Mouse (Mus musculus) embryonic facial prominence, embryonic 13.5 days (tissue): Measurements from ENCODE around the gene 2310030G06Rik. TPM values are rescaled to one million over a fixed set of nuclear protein-coding genes. Genes with fewer than 3 reads are reported as not detected.

Source experiments
- ATAC-seq: fragments of 200-750 bp; cut with Nextera tagmentation; 2 replicates; pipeline ENCODE4 v1.8.0; 2017; ENCODE audit warnings: low read depth; ENCODE audit not compliant: insufficient number of reproducible peaks, insufficient read depth, low FRiP score, low TSS enrichment
- H3K27ac ChIP-seq: fragments of 300-500 bp; sonication (generic); 2 replicates; pipeline ENCODE4 v1.5.1; 2015; ENCODE audit warnings: moderate library complexity, mild to moderate bottlenecking, inconsistent platforms
- H3K27me3 ChIP-seq: fragments of 300-500 bp; sonication (generic); 2 replicates; pipeline ENCODE4 v1.6.1; 2015; ENCODE audit warnings: mild to moderate bottlenecking, inconsistent platforms
- H3K36me3 ChIP-seq: fragments of 300-500 bp; sonication (generic); 2 replicates; pipeline ENCODE4 v1.6.1; 2015; ENCODE audit warnings: mild to moderate bottlenecking, inconsistent platforms
- H3K4me1 ChIP-seq: fragments of 300-500 bp; sonication (generic); 2 replicates; pipeline ENCODE4 v1.6.1; 2015; ENCODE audit warnings: inconsistent platforms
- H3K4me2 ChIP-seq: fragments of 300-500 bp; sonication (generic); 2 replicates; pipeline ENCODE4 v1.6.1; 2015; ENCODE audit warnings: moderate library complexity, mild to moderate bottlenecking, inconsistent platforms
- H3K4me3 ChIP-seq: fragments of 300-500 bp; sonication (generic); 2 replicates; pipeline ENCODE4 v1.5.1; 2015; ENCODE audit warnings: mild to moderate bottlenecking, inconsistent platforms
- H3K9ac ChIP-seq: fragments of 300-500 bp; sonication (generic); 2 replicates; pipeline ENCODE4 v1.6.1; 2015; ENCODE audit warnings: mild to moderate bottlenecking, inconsistent platforms
- H3K9me3 ChIP-seq: fragments of 300-500 bp; sonication (generic); 2 replicates; pipeline ENCODE4 v1.6.1; 2016; ENCODE audit warnings: inconsistent platforms
- WGBS: fragments of 180-500 bp; shearing (Covaris S2); methylation state at CpG from one replicate; pipeline ENCODE4 v1.1.7; 2015; ENCODE audit warnings: mixed read lengths; 5-methylcytosine and 5-hydroxymethylcytosine counted together
- polyA plus RNA-seq: library from polyadenylated mRNA; unstranded; fragments of >200 nt; fragmentation: Nextera tagmentation; extraction: Ambion mirVana; gene quantifications from 2 replicates; pipeline ENCODE4 v1.2.1, GENCODE M21; 2015

2310030G06Rik gene
- polyA plus RNA-seq: 6.0 and 6.7 TPM in 2 replicates

DNA sequence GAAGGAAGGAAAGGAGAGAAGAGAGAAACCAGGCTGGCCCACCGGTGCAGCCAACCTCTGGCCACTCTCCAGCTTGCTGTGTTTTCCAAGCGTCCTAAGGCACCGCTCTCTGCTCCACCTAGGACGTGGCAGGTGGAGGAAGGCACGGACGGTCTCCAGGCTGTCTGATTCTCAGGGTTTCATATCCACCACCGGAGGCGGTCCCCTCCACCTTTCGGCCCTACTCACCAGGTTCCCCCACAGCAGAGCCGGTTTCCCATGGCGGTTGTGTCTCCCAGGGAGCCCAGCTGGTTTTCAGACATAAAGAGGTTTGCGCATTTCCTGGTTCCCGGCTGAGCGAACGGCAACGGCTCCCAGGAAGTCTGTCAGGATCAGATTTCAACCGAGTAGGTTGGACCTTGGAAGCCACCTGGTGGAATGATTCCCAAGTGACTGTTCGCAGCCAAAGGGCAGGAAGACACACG lies at the start of gene 2310030G06Rik:
TSS of gene 2310030G06Rik (minus strand) at position 323 of the 464 bp plus-strand sequence.
- Histone ChIP-seq H3K27ac (peak within 1 kb of the TSS; percentile 83), H3K4me3 (peak within 1 kb of the TSS; percentile 43), H3K36me3 (no peaks in the 10 kb centered on the region), H3K4me1 (peaks cover 10% of the 10 kb centered on the region), H3K27me3 (peaks cover 14% of the 10 kb centered on the region), H3K9ac (peak within 1 kb of the TSS; percentile 68), H3K4me2 (peak within 1 kb of the TSS; percentile 63), H3K9me3 (no peaks in the 10 kb centered on the region)
- WGBS: 2% methylated on average over 19 of the region's 19 CpGs
- ATAC-seq: peak; percentile 64

DNA sequence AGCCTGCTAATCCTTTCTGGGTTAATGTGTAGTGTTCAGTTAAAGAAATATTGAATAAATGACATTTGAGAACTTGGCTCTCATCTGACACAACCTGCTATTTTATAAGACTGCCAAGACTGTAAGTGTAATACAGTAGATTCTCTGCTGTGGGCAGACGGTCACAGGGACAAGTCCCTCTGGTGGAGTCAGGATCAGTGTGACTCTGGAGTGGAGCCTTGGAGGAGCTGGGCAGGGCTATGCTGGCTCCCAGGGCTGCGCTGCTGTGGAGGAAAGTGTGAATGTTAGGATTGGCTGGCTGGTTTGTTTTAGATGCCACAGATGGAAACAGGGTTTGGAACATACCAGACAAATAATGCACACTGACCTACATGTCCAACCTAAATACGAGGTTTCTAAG lies 48.9 kb upstream of the 2310030G06Rik start:
- 87% methylated on average over 3 of the region's 3 CpGs for WGBS
- H3K9ac ChIP-seq: no peak overlapping the region
- H3K4me3 ChIP-seq: no peak overlapping the region
- H3K9me3 ChIP-seq: no peaks in the 10 kb centered on the region
- ATAC-seq: no peak
- no peaks in the 10 kb centered on the region for H3K4me1 ChIP-seq
- H3K36me3 ChIP-seq: peaks cover 70% of the 10 kb centered on the region
- H3K4me2 ChIP-seq: no peak overlapping the region
- no peaks in the 10 kb centered on the region for H3K27me3 ChIP-seq
- H3K27ac ChIP-seq: no peak overlapping the region

DNA sequence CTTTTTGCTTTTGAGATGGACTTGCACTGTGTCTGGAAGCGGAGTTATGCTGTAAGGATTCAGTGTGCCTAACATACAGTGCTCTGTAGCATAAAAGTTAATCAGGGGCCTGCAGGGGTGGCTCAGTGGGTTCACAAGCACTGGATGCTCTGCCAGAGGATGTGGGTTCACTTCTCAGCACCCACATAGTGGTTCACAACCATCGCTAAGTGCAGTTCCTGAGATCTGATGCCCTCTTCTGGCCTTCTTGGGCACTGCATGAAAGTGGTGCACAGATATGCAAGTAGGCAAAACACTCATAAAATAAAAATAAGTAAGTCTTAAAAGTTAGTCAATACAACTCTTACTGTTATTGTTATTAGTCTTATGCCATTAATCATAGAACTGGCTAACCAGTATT lies 35.8 kb upstream of the 2310030G06Rik start:
- Histone ChIP-seq H3K4me3 (no peak overlapping the region), H3K9ac (no peak overlapping the region), H3K9me3 (no peaks in the 10 kb centered on the region), H3K27ac (no peak overlapping the region), H3K4me2 (no peak overlapping the region), H3K36me3 (peaks cover 84% of the 10 kb centered on the region), H3K27me3 (no peaks in the 10 kb centered on the region), H3K4me1 (no peaks in the 10 kb centered on the region)
- WGBS: 70% methylated on average over 2 of the region's 2 CpGs
- ATAC-seq: no peak

DNA sequence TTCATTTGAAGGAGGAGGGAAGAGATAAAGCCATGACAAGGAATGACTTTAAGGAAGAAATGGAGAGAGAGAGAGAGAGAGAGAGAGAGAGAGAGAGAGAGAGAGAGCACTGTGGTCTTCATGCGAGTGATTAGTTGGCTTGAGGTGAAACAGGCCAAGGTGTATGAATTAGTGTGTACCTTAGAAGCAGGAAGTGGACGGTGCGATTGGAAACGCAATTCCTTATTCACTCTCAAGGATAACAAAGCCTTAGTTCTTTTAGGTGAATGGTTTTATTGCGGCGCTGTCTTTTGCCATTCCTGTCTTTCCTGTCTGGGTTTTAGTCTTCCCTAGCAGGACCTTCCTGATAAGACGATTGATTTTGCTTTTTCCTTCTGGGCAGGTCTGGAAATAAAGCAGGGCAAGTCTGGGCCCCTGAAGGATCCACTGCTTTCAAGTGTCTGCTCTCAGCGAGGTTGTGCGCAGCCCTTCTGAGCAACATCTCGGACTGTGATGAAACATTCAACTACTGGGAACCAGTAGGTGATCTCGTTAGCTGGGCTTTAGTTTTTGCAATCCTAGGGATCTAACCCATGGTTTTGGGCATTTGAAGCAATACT lies 29.9 kb upstream of the 2310030G06Rik start:
- peak overlapping the region; percentile 94 for H3K9ac ChIP-seq
- peaks cover 19% of the 10 kb centered on the region for H3K4me1 ChIP-seq
- peak overlapping the region; percentile 95; the same call in 1 of the 2 replicates for H3K27ac ChIP-seq
- H3K9me3 ChIP-seq: no peaks in the 10 kb centered on the region
- no peak for ATAC-seq
- WGBS: 63% methylated on average over 11 of the region's 11 CpGs
- no peaks in the 10 kb centered on the region for H3K27me3 ChIP-seq
- peak overlapping the region; percentile 93 for H3K4me3 ChIP-seq
- H3K4me2 ChIP-seq: peak overlapping the region; percentile 76
- peaks cover 34% of the 10 kb centered on the region for H3K36me3 ChIP-seq

DNA sequence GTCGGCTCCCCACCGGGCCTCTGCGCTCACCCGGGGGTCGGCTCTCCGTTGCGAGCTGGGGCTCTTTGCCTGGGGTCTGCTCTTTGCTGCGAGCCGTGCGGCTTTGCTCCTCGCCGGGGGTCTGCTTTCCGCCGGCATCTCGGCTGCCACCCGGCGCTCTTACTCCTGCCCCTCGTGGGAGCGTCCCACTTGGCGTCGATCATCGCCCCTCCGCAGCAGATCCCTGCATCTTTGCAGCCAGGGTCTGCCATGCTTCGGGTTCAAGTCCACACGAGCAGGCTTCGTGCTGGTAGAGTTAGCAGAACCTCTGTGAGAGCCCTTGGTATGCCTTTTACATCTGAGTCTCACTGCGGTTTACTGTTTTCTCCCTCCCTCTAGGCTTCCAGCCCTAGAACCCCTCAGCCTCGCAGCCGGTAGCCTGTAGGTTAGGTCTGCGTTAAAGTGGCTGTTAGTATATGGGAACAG lies 29.4 kb upstream of the 2310030G06Rik start:
- H3K4me3 ChIP-seq: peak overlapping the region; percentile 93
- ATAC-seq: peak; percentile 48; the same call in 1 of the 2 replicates

DNA sequence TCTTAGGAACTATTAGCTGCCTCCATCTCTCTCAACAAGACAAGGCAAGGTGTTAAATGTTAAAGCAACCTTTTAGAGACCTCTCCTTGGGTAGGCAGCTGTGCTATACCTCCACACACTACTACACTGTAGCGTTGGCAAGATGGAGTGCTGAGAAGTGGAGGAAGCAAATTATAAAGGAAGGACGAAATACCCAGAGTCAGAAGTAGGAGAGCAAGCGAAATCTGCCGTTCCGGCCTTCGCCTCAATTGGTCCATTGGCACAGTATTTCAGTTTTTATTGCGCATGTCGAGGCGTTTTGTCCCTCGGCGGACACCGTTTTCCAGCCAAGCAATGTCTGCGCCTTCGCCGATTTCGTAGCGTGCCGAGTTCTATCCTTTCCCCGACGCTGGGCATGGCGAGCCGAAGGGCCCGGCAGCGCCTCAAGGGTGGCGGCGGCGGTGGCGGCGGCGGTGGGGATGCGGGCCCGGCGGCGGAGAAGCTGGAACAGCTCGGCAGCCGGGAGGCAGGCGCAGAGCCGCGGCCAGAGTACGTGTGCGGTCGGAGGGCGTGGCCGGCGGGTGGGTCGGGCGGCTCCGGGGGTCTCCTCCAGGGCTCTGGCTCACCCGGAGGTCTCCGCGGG lies 28.8 kb upstream of the 2310030G06Rik start, which contains the start of the genes Alg9 and 1110032A03Rik:
TSS of gene Alg9 (plus strand) at position 29 of the 622 bp plus-strand sequence.
TSS of gene 1110032A03Rik (minus strand) at position 530 of the 622 bp plus-strand sequence.
- Histone ChIP-seq H3K9ac (peak within 1 kb of the TSS; percentile 94), H3K36me3 (peaks cover 27% of the 10 kb centered on the region), H3K27ac (peak within 1 kb of the TSS; percentile 95), H3K9me3 (no peaks in the 10 kb centered on the region), H3K4me2 (peak within 1 kb of the TSS; percentile 76), H3K4me1 (peaks cover 19% of the 10 kb centered on the region), H3K4me3 (peak within 1 kb of the TSS; percentile 93), H3K27me3 (no peaks in the 10 kb centered on the region)
- under 1% methylated on average over 34 of the region's 51 CpGs for WGBS
- peak; percentile 78 for ATAC-seq

More for the DNA sequence above, 29.4 kb upstream of the 2310030G06Rik start:
- H3K4me2 ChIP-seq: peak overlapping the region; percentile 76
- H3K27ac ChIP-seq: peak overlapping the region; percentile 95
- no peaks in the 10 kb centered on the region for H3K27me3 ChIP-seq
- peaks cover 19% of the 10 kb centered on the region for H3K4me1 ChIP-seq
- under 1% methylated on average over 30 of the region's 30 CpGs for WGBS
- H3K9ac ChIP-seq: peak overlapping the region; percentile 94
- H3K9me3 ChIP-seq: no peaks in the 10 kb centered on the region
- H3K36me3 ChIP-seq: peaks cover 30% of the 10 kb centered on the region

DNA sequence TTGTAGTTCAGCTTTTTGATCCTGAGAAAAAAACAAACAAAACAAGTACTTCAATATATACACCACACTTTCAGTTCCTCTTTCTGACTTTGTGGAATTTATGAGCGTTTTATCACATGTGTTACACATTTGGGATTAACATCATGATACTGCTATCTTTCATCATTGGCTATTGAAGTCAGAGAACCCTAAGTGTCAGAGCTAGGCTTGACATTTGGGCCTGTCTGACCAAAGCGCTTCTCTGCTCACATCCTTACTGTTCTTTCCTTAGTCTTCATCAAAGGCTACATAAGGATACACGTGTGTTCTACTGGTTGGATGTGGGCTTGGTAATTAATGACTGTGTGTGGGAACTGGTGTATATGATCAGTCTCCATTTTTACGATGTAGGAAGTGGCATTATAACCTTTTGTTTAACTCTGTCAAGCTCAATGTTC lies 27.7 kb upstream of the 2310030G06Rik start:
- Histone ChIP-seq H3K4me3 (peak overlapping the region; percentile 93), H3K27me3 (no peaks in the 10 kb centered on the region), H3K4me1 (peaks cover 25% of the 10 kb centered on the region), H3K9me3 (no peaks in the 10 kb centered on the region), H3K27ac (no peak overlapping the region; the same call in 1 of the 2 replicates), H3K4me2 (peak overlapping the region; percentile 76), H3K9ac (peak overlapping the region; percentile 58), H3K36me3 (peaks cover 17% of the 10 kb centered on the region)
- 70% methylated on average over 4 of the region's 4 CpGs for WGBS
- no peak for ATAC-seq

DNA sequence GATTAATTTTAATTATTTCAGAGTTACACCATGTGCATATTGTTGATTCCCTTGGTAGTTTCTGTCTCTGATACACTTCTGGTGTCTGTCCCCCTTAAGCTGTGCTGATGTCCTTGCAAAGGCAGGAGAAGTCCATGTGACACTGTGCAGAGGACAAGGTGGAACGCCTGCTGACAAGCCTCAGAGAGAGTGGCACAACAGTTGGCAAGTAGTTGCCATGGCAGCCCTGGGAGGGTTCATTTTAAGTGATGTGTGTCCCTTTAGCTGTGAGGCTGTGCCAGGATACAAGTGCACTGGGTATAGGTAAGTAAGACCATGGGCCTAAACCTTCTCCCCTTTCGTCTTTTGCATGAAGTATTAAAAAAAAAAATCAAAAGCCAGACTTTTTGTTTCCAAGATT lies 23.7 kb upstream of the 2310030G06Rik start:
- H3K4me1 ChIP-seq: peaks cover 24% of the 10 kb centered on the region
- 91% methylated on average over 2 of the region's 2 CpGs for WGBS
- H3K36me3 ChIP-seq: peaks cover 10% of the 10 kb centered on the region
- H3K9ac ChIP-seq: no peak overlapping the region
- no peaks in the 10 kb centered on the region for H3K27me3 ChIP-seq
- ATAC-seq: no peak
- H3K27ac ChIP-seq: no peak overlapping the region
- H3K9me3 ChIP-seq: no peaks in the 10 kb centered on the region
- H3K4me2 ChIP-seq: no peak overlapping the region
- H3K4me3 ChIP-seq: no peak overlapping the region

DNA sequence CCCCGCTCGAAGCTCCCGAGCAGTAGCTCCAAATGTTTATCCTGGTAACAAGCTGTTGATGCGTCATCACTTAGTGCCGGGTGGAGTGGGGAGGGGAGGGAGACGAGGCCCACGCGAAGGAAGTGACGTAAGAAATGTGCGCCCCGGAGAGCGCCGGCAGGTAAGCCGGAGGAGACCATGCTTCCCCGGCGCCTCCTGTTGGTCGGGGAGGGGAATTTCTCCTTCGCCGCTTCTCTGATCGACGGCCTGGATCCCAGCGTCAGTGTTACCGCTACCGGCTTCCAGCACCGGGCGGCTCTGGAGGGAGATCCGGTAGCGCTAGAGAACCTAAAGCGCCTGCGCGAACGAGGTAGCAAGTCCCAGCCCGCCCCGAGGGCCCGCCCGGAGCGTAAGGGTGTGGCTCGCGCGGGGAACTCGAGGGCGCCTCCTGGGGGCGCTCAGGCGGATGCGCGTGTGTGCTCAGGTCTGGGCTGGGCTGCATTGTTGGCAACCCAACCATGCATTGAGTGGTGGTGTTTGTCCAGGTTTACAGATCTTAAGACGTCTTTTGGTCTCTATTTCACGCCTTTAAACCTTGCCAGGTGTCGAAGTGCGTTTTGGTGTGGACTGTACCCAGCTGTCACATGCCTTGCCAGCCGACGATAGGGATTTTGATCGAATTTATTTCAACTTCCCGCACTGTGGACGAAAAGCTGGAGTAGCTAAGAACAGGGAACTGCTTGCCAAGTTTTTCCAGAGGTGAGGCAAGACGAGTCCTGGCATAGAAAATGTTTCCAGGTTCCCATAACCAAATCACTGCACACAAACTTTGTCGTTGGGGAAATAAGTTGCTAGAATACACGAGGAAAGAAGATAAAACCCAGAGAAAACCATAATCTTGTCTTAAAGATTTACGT lies 22.0 kb upstream of the 2310030G06Rik start, which contains the start of gene Fdxacb1:
TSS of gene Fdxacb1 (plus strand) at position 130 of the 896 bp plus-strand sequence.
- no peaks in the 10 kb centered on the region for H3K9me3 ChIP-seq
- ATAC-seq: peak; percentile 94
- H3K4me3 ChIP-seq: peak within 1 kb of the TSS; percentile 69
- H3K36me3 ChIP-seq: peaks cover 14% of the 10 kb centered on the region
- peak within 1 kb of the TSS; percentile 84 for H3K9ac ChIP-seq
- peak within 1 kb of the TSS; percentile 91 for H3K27ac ChIP-seq
- no peaks in the 10 kb centered on the region for H3K27me3 ChIP-seq
- WGBS: 4% methylated on average over 59 of the region's 59 CpGs
- peaks cover 15% of the 10 kb centered on the region for H3K4me1 ChIP-seq
- H3K4me2 ChIP-seq: peak within 1 kb of the TSS; percentile 83

DNA sequence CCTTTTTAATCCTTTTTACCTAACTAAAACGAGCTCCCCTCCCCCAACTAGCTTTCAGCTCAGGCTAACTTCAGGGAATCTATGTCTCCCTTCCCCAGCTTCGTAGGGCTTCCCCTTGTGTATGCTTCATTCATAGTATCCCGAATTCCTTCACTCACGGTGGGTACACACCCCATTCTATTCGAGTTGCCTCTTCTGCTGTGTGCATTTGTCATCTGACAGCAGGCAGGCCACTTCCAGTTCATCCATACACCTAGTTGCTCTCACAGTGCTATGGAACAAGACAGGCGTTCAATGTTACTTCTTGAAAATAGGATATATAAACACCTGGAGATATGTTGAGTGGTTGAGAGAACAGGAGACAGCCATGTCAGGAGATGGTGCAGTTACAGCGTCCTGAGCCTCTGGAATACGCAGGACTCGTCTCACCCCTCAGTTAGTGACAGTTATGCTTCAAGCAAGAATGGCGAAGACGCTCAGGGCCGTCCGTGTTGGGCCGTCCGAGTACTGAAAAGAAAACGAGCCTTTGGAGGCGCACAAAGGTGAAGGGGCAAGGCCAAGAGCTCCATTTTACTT lies 21.3 kb upstream of the 2310030G06Rik start:
- H3K27me3 ChIP-seq: no peaks in the 10 kb centered on the region
- H3K9me3 ChIP-seq: no peaks in the 10 kb centered on the region
- H3K27ac ChIP-seq: peak overlapping the region; percentile 91
- peak overlapping the region; percentile 83 for H3K4me2 ChIP-seq
- H3K4me1 ChIP-seq: peaks cover 15% of the 10 kb centered on the region
- peak overlapping the region; percentile 69 for H3K4me3 ChIP-seq
- H3K9ac ChIP-seq: peak overlapping the region; percentile 84
- ATAC-seq: peak; percentile 38
- peaks cover 14% of the 10 kb centered on the region for H3K36me3 ChIP-seq
- WGBS: 6% methylated on average over 17 of the region's 17 CpGs
